Mouse (Mus musculus) brain, embryonic 14.5 days (tissue): ENCODE results near the gene Eef1e1. TPM values are rescaled to one million over a fixed set of nuclear protein-coding genes. Genes with fewer than 3 reads are reported as not detected.
"Not testable (repeated sequence)": the region's sequence is repeated elsewhere in the genome, so short reads cannot be mapped to it uniquely, and the experiment has no call there.

Experiments used
- DNase-seq: peaks from one replicate; pipeline ENCODE4 v3.0.0-alpha.2; 2011; ENCODE audit warnings: low read depth
- CTCF ChIP-seq: fragments of 200-500 bp; IDR thresholded peaks from 2 replicates; pipeline ENCODE4 v1.5.1; 2012; ENCODE audit warnings: inconsistent platforms, mild to moderate bottlenecking, moderate library complexity, borderline replicate concordance; ENCODE audit not compliant: insufficient read depth, insufficient read length; ENCODE audit errors: extremely low read depth
- POLR2A ChIP-seq: fragments of 200-500 bp; IDR thresholded peaks from 2 replicates; pipeline ENCODE4 v1.6.1; 2012; ENCODE audit warnings: mild to moderate bottlenecking, inconsistent platforms, borderline replicate concordance; ENCODE audit not compliant: poor library complexity, insufficient read depth, insufficient read length, severe bottlenecking; ENCODE audit errors: extremely low read depth
- polyA plus RNA-seq: library from polyadenylated mRNA; depleted of rRNA; stranded (reverse); fragments of >200 nt; gene quantifications from 2 replicates; pipeline ENCODE4 v1.2.3, GENCODE M21; 2012

Eef1e1 gene
- polyA plus RNA-seq, 1 experiment, result 41.7 TPM

GRCm38 (mm10) chr13:38623296-38623695 is 35.6 kb downstream of the Eef1e1 start:
- TF ChIP-seq CTCF, result no peak
- no peak for TF ChIP-seq POLR2A
- DNase-seq, result no peak

GRCm38 (mm10) chr13:38618001-38618630 is 40.7 kb downstream of the Eef1e1 start:
- not testable (repeated sequence) for DNase-seq

GRCm38 (mm10) chr13:38616887-38617286 is 42.0 kb downstream of the Eef1e1 start:
- no peak for TF ChIP-seq CTCF
- no peak for TF ChIP-seq POLR2A
- DNase-seq, result no peak

- no peak for TF ChIP-seq POLR2A
- no peak for TF ChIP-seq CTCF
- DNase-seq, result no peak
Observed at GRCm38 (mm10) chr13:38615656-38616055, 43.2 kb downstream of the Eef1e1 start.

- TF ChIP-seq POLR2A, result no peak
- DNase-seq, result no peak
Observed at GRCm38 (mm10) chr13:38614298-38614697, 44.6 kb downstream of the Eef1e1 start.

- TF ChIP-seq POLR2A, result no peak
- TF ChIP-seq CTCF, result no peak
- DNase-seq, result no peak
Observed at GRCm38 (mm10) chr13:38613583-38613982, 45.3 kb downstream of the Eef1e1 start.

GRCm38 (mm10) chr13:38612608-38613007 is 46.2 kb downstream of the Eef1e1 start:
- DNase-seq, result no peak
- TF ChIP-seq POLR2A (no peak), CTCF (no peak)

GRCm38 (mm10) chr13:38612179-38612578 is 46.7 kb downstream of the Eef1e1 start:
- peak; percentile 11; the same call in 1 of the 2 replicates for TF ChIP-seq CTCF
- TF ChIP-seq POLR2A, result no peak
- DNase-seq, result no peak

- no peak for DNase-seq
- TF ChIP-seq POLR2A (no peak), CTCF (no peak)
Observed at GRCm38 (mm10) chr13:38610336-38610735, 48.5 kb downstream of the Eef1e1 start.

- TF ChIP-seq POLR2A, result no peak
- no peak for TF ChIP-seq CTCF
- no peak for DNase-seq
Observed at GRCm38 (mm10) chr13:38607130-38607529, 51.7 kb downstream of the Eef1e1 start.

- TF ChIP-seq CTCF, result no peak
- no peak for TF ChIP-seq POLR2A
- no peak for DNase-seq
Observed at GRCm38 (mm10) chr13:38605353-38605752, 53.5 kb downstream of the Eef1e1 start.

- DNase-seq, result no peak
- TF ChIP-seq CTCF (no peak), POLR2A (no peak)
Observed at GRCm38 (mm10) chr13:38602966-38603365, 55.9 kb downstream of the Eef1e1 start.
